Mouse (Mus musculus) liver, embryonic 12.5 days (tissue): ENCODE data around the gene Gm26920. TPM values are rescaled to one million over a fixed set of nuclear protein-coding genes. Genes with fewer than 3 reads are reported as not detected.

Experiments
- ATAC-seq: fragments of 200-750 bp; cut with Nextera tagmentation; 2 replicates; pipeline ENCODE4 v1.8.0; 2017; ENCODE audit warnings: moderate number of reproducible peaks, mild to moderate bottlenecking, moderate library complexity
- H3K27ac ChIP-seq: fragments of 300-500 bp; sonication (generic); 2 replicates; pipeline ENCODE4 v1.5.1; 2016; ENCODE audit warnings: mild to moderate bottlenecking
- H3K27me3 ChIP-seq: fragments of 300-500 bp; sonication (generic); replicated peaks from 2 replicates; pipeline ENCODE4 v1.6.1; 2016; ENCODE audit warnings: mild to moderate bottlenecking, moderate library complexity
- H3K36me3 ChIP-seq: fragments of 300-500 bp; sonication (generic); 2 replicates; pipeline ENCODE4 v1.6.1; 2016; ENCODE audit warnings: mild to moderate bottlenecking, moderate library complexity
- H3K4me1 ChIP-seq: fragments of 300-500 bp; sonication (generic); 2 replicates; pipeline ENCODE4 v1.6.1; 2016
- H3K4me2 ChIP-seq: fragments of 300-500 bp; sonication (generic); 2 replicates; pipeline ENCODE4 v1.6.1; 2016; ENCODE audit warnings: mild to moderate bottlenecking, moderate library complexity
- H3K4me3 ChIP-seq: fragments of 300-500 bp; sonication (generic); 2 replicates; pipeline ENCODE4 v1.5.1; 2016; ENCODE audit warnings: mild to moderate bottlenecking, moderate library complexity
- H3K9ac ChIP-seq: fragments of 300-500 bp; sonication (generic); 2 replicates; pipeline ENCODE4 v1.6.1; 2016; ENCODE audit warnings: mild to moderate bottlenecking, moderate library complexity
- H3K9me3 ChIP-seq: fragments of 300-500 bp; sonication (generic); replicated peaks from 2 replicates; pipeline ENCODE4 v1.6.1; 2016; ENCODE audit warnings: mild to moderate bottlenecking, moderate library complexity
- WGBS: fragments of 180-500 bp; shearing (Covaris S2); methylation state at CpG from one replicate; pipeline ENCODE4 v1.1.7; 2016; ENCODE audit not compliant: insufficient replicate concordance; 5-methylcytosine and 5-hydroxymethylcytosine counted together
- microRNA-seq: library from miRNA; unstranded; fragments of <30 nt; microRNA quantifications from one replicate; pipeline ENCODE4, GENCODE M21; 2017
- polyA plus RNA-seq: library from polyadenylated mRNA; unstranded; fragments of >200 nt; fragmentation: Nextera tagmentation; extraction: Ambion mirVana; gene quantifications from 2 replicates; pipeline ENCODE4 v1.2.1, GENCODE M21; 2016

Gene Gm26920
- polyA plus RNA-seq, 1 experiment from 2014 or later = 0.99 TPM

GRCm38 (mm10) chr7:30010551-30011195, 79.5 kb downstream of the Gm26920 start:
- no peaks in the 10 kb centered on the region for H3K9me3 ChIP-seq
- no peak overlapping the region for H3K27ac ChIP-seq
- H3K4me2 ChIP-seq = no peak overlapping the region
- H3K36me3 ChIP-seq = peaks cover 88% of the 10 kb centered on the region
- ATAC-seq = no peak
- H3K9ac ChIP-seq = no peak overlapping the region
- H3K4me3 ChIP-seq = no peak overlapping the region
- H3K4me1 ChIP-seq = no peaks in the 10 kb centered on the region
- 81% methylated on average over 10 of the region's 10 CpGs for WGBS
- H3K27me3 ChIP-seq = no peaks in the 10 kb centered on the region

- Histone ChIP-seq H3K9ac (no peak overlapping the region), H3K4me1 (no peaks in the 10 kb centered on the region), H3K9me3 (no peaks in the 10 kb centered on the region), H3K27ac (no peak overlapping the region), H3K27me3 (no peaks in the 10 kb centered on the region), H3K4me3 (no peak overlapping the region), H3K36me3 (peaks cover 85% of the 10 kb centered on the region), H3K4me2 (no peak overlapping the region)
- WGBS = 77% methylated on average over 21 of the region's 21 CpGs
- no peak for ATAC-seq
These were observed 80.7 kb downstream of the Gm26920 start for GRCm38 (mm10) chr7:30009321-30010085.

- peaks cover 76% of the 10 kb centered on the region for H3K36me3 ChIP-seq
- 72% methylated on average over 6 of the region's 6 CpGs for WGBS
- no peak overlapping the region for H3K4me2 ChIP-seq
- no peak overlapping the region for H3K4me3 ChIP-seq
- ATAC-seq = no peak
- no peak overlapping the region for H3K27ac ChIP-seq
- no peaks in the 10 kb centered on the region for H3K27me3 ChIP-seq
- no peaks in the 10 kb centered on the region for H3K4me1 ChIP-seq
- H3K9me3 ChIP-seq = no peaks in the 10 kb centered on the region
- no peak overlapping the region for H3K9ac ChIP-seq
These were observed 82.1 kb downstream of the Gm26920 start for GRCm38 (mm10) chr7:30008020-30008690.

GRCm38 (mm10) chr7:30007601-30008000, 82.6 kb downstream of the Gm26920 start:
- Histone ChIP-seq H3K9me3 (no peaks in the 10 kb centered on the region), H3K4me2 (no peak overlapping the region), H3K9ac (no peak overlapping the region), H3K36me3 (peaks cover 74% of the 10 kb centered on the region), H3K27me3 (no peaks in the 10 kb centered on the region), H3K4me3 (no peak overlapping the region), H3K27ac (no peak overlapping the region), H3K4me1 (no peaks in the 10 kb centered on the region)
- 74% methylated on average over 1 of the region's 1 CpGs for WGBS
- no peak for ATAC-seq

Small RNA genes within 50 kb of the gene (microRNA-seq; reads per million reads assigned to microRNA genes)
- gene Gm23368 = not detected

Other genes starting within 250 kb of the Gm26920 start
- gene Zfp940, start 236.7 kb downstream of the Gm26920 start, polyA plus RNA-seq = 2.1 and 2.4 TPM in 2 replicates
- gene Zfp420, start 230.4 kb downstream of the Gm26920 start, polyA plus RNA-seq = 1.9 TPM in 2 replicates
- 2.6 and 3.4 TPM in 2 replicates for gene Zfp27, start 183.8 kb downstream of the Gm26920 start, polyA plus RNA-seq
- 0.54 and 0.55 TPM in 2 replicates for gene Zfp383, start 182.2 kb downstream of the Gm26920 start, polyA plus RNA-seq
- 3.6 and 4.8 TPM in 2 replicates for gene Zfp74, start 136.3 kb downstream of the Gm26920 start, polyA plus RNA-seq
- gene Zfp568, start 106.5 kb downstream of the Gm26920 start, polyA plus RNA-seq = 13.4 and 14.2 TPM in 2 replicates
- gene Zfp14, start 39.0 kb downstream of the Gm26920 start, polyA plus RNA-seq = 0.60 and 0.87 TPM in 2 replicates
- gene Zfp82, start 17.5 kb downstream of the Gm26920 start, polyA plus RNA-seq = 1.8 and 2.0 TPM in 2 replicates
- gene Zfp566, start 117 bp upstream of the Gm26920 start, polyA plus RNA-seq = 3.0 and 3.3 TPM in 2 replicates
- 22.6 and 24.3 TPM in 2 replicates for gene Zfp260, start 4.4 kb upstream of the Gm26920 start, polyA plus RNA-seq
- gene Zfp382, start 31.5 kb upstream of the Gm26920 start, polyA plus RNA-seq = 2.5 and 3.0 TPM in 2 replicates
- 6.8 and 6.9 TPM in 2 replicates for gene Zfp146, start 79.3 kb upstream of the Gm26920 start, polyA plus RNA-seq
- 4.4 and 6.2 TPM in 2 replicates for gene Cox7a1, start 93.7 kb upstream of the Gm26920 start, polyA plus RNA-seq
- gene Capns1, start 108.4 kb upstream of the Gm26920 start, polyA plus RNA-seq = 42.6 and 49.2 TPM in 2 replicates
- gene Polr2i, start 141.5 kb upstream of the Gm26920 start, polyA plus RNA-seq = 73.4 and 79.5 TPM in 2 replicates
- 75.0 and 77.3 TPM in 2 replicates for gene Tbcb, start 141.9 kb upstream of the Gm26920 start, polyA plus RNA-seq
- not detected in 2 replicates for gene Ovol3, start 145.3 kb upstream of the Gm26920 start, polyA plus RNA-seq
- gene Thap8, start 189.7 kb upstream of the Gm26920 start, polyA plus RNA-seq = 0.28 TPM in 1 of 2 replicates, not detected in the other
- gene Wdr62, start 190.0 kb upstream of the Gm26920 start, polyA plus RNA-seq = 11.5 and 11.9 TPM in 2 replicates
- 3.2 and 4.8 TPM in 2 replicates for gene Clip3, start 201.3 kb upstream of the Gm26920 start, polyA plus RNA-seq
- gene Alkbh6, start 218.3 kb upstream of the Gm26920 start, polyA plus RNA-seq = 24.2 and 24.5 TPM in 2 replicates
- 11.7 and 12.1 TPM in 2 replicates for gene Syne4, start 224.4 kb upstream of the Gm26920 start, polyA plus RNA-seq
- gene E130208F15Rik, start 231.3 kb upstream of the Gm26920 start, polyA plus RNA-seq = 2.3 and 2.9 TPM in 2 replicates
- gene Sdhaf1, start 233.5 kb upstream of the Gm26920 start, polyA plus RNA-seq = 8.1 and 8.2 TPM in 2 replicates